Mouse (Mus musculus): ENCODE data around the gene Bicral. TPM values are rescaled to one million over a fixed set of nuclear protein-coding genes. Genes with fewer than 3 reads are reported as not detected.
A peak's percentile ranks its signal among the peaks of the same experiment; 100 is the strongest.
"Not testable (repeated sequence)": the region's sequence is repeated elsewhere in the genome, so short reads cannot be mapped to it uniquely, and the experiment has no call there.

Gene Bicral
- polyA plus RNA-seq, 1 experiment from 2014 or later = 4.1 TPM

DNA sequence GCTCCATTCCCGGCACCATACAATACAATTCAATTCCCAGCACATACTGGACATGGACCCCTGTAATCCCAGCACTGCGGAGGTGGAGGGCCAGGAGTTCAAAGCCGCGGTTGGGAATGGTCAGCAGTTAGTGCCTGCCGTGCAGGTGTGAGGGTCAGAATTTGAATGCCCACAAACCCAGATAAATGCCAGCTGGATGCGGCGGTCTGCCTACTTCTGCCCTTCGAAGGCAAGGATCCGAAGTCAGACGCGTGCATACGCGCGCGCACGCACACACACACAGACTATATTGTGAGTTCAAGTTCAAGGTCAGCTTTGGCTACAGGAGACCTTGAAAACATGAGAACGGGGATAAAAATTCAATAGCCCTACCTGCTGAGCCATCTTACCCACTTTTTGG lies 86.7 kb downstream of the Bicral start:
- H3K9ac ChIP-seq (ENCODE audit: low read depth, low read length) = peak overlapping the region; percentile 89; the same call in 1 of the 2 replicates
- H3K4me1 ChIP-seq (ENCODE audit: control insufficient read depth, insufficient read depth, low read length) = peaks cover 7% of the 10 kb centered on the region
- no peaks in the 10 kb centered on the region for H3K27me3 ChIP-seq (ENCODE audit: control insufficient read depth, insufficient read depth, low read length)
- 68% methylated on average over 17 of the region's 17 CpGs for WGBS (ENCODE audit: insufficient replicate concordance)
- H3K9me3 ChIP-seq (replicated peaks; ENCODE audit: control insufficient read depth, low read length) = no peaks in the 10 kb centered on the region
- peaks cover 12% of the 10 kb centered on the region for H3K36me3 ChIP-seq (ENCODE audit: control insufficient read depth, insufficient read depth, low read length)
- H3K27ac ChIP-seq (ENCODE audit: low read depth, low read length) = no peak overlapping the region
- H3K4me2 ChIP-seq = peak overlapping the region; percentile 89
- H3K4me3 ChIP-seq (ENCODE audit: low read depth, low read length) = peak overlapping the region; percentile 84
- no peak for ATAC-seq (replicated peaks; ENCODE audit: insufficient number of reproducible peaks, low FRiP score, low TSS enrichment)

DNA sequence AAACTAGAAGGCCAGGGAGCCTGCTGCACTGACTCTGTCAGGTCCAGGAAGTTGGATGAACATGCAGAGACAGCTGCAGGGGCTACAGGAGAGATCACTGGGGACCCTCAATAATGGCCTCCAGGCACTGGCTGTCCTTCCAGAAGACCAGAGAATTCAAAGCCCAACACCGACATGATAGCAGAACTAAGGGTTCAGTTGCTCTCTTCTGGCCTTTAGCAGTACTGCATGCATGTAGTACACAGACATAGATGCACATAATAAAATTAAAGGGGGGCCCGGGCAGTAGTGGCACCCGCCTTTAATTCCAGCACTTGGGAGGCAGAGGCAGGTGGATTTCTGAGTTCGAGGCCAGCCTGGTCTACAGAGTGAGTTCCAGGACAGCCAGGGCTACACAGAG lies 87.3 kb downstream of the Bicral start:
- H3K4me3 ChIP-seq (ENCODE audit: low read depth, low read length) = no peak overlapping the region
- no peak overlapping the region for H3K27ac ChIP-seq (ENCODE audit: low read depth, low read length)
- H3K27me3 ChIP-seq (ENCODE audit: control insufficient read depth, insufficient read depth, low read length) = no peaks in the 10 kb centered on the region
- no peak overlapping the region for H3K4me2 ChIP-seq
- no peaks in the 10 kb centered on the region for H3K9me3 ChIP-seq (replicated peaks; ENCODE audit: control insufficient read depth, low read length)
- no peak for ATAC-seq (replicated peaks; ENCODE audit: insufficient number of reproducible peaks, low FRiP score, low TSS enrichment)
- H3K36me3 ChIP-seq (ENCODE audit: control insufficient read depth, insufficient read depth, low read length) = peaks cover 9% of the 10 kb centered on the region
- 87% methylated on average over 4 of the region's 4 CpGs for WGBS (ENCODE audit: insufficient replicate concordance)
- H3K4me1 ChIP-seq (ENCODE audit: control insufficient read depth, insufficient read depth, low read length) = peaks cover 7% of the 10 kb centered on the region
- no peak overlapping the region for H3K9ac ChIP-seq (ENCODE audit: low read depth, low read length)

DNA sequence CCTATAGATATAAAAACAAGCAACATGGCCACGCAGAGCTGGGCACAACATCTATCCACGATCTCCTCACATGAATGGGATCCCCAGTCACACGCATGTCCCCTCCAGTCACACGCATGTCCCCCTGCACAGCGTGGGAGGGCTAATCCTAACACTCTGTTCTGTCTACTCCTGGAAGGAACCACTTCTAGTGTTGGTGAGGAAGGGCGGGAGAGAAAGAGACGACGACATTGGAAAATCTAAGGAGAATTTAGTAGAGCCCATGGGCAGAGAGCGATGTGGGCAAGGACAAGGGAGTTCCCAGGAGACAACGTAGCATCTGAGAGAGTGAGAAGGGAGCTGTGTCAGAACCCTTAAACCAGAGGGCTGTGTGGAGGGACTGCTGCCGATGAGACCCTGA lies 87.7 kb downstream of the Bicral start:
- 86% methylated on average over 11 of the region's 11 CpGs for WGBS (ENCODE audit: insufficient replicate concordance)

DNA sequence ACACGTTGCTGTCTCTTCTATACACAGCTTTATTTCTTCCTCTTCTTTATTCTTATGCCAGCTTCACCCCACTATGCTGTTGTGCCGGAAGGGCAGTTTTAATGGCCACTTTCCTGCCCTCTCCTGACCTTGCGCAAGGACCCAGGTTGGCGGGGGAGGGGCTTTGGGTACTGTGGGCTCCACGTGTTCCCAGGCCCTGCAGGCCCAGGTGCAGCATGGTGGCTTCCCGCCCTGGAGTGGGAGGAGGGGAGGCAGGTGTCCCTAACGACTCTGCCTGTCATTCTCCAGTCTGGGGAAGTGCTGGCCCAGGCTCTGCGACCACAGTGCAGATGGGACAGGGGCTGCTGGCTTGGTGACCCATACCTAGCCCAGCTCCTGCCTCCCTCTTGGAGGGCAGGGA lies 90.4 kb downstream of the Bicral start:
- H3K9me3 ChIP-seq (replicated peaks; ENCODE audit: control insufficient read depth, low read length) = no peaks in the 10 kb centered on the region
- no peak overlapping the region for H3K4me3 ChIP-seq (ENCODE audit: low read depth, low read length)
- H3K4me2 ChIP-seq = no peak overlapping the region
- WGBS (ENCODE audit: insufficient replicate concordance) = 56% methylated on average over 8 of the region's 8 CpGs
- peaks cover 3% of the 10 kb centered on the region; the same call in 1 of the 2 replicates for H3K27me3 ChIP-seq (ENCODE audit: control insufficient read depth, insufficient read depth, low read length)
- H3K27ac ChIP-seq (ENCODE audit: low read depth, low read length) = no peak overlapping the region
- no peak overlapping the region for H3K9ac ChIP-seq (ENCODE audit: low read depth, low read length)
- no peaks in the 10 kb centered on the region for H3K36me3 ChIP-seq (ENCODE audit: control insufficient read depth, insufficient read depth, low read length)
- peaks cover 4% of the 10 kb centered on the region; the same call in 1 of the 2 replicates for H3K4me1 ChIP-seq (ENCODE audit: control insufficient read depth, insufficient read depth, low read length)
- ATAC-seq (replicated peaks; ENCODE audit: insufficient number of reproducible peaks, low FRiP score, low TSS enrichment) = no peak

More for the DNA sequence above, 87.7 kb downstream of the Bicral start:
- no peak for ATAC-seq (replicated peaks; ENCODE audit: insufficient number of reproducible peaks, low FRiP score, low TSS enrichment)
- Histone ChIP-seq H3K4me1 (ENCODE audit: control insufficient read depth, insufficient read depth, low read length) (peaks cover 7% of the 10 kb centered on the region), H3K27ac (ENCODE audit: low read depth, low read length) (no peak overlapping the region), H3K9me3 (replicated peaks; ENCODE audit: control insufficient read depth, low read length) (no peaks in the 10 kb centered on the region), H3K9ac (ENCODE audit: low read depth, low read length) (peak overlapping the region; percentile 28; the same call in 1 of the 2 replicates), H3K4me2 (no peak overlapping the region), H3K4me3 (ENCODE audit: low read depth, low read length) (no peak overlapping the region), H3K27me3 (ENCODE audit: control insufficient read depth, insufficient read depth, low read length) (no peaks in the 10 kb centered on the region), H3K36me3 (ENCODE audit: control insufficient read depth, insufficient read depth, low read length) (peaks cover 4% of the 10 kb centered on the region)

DNA sequence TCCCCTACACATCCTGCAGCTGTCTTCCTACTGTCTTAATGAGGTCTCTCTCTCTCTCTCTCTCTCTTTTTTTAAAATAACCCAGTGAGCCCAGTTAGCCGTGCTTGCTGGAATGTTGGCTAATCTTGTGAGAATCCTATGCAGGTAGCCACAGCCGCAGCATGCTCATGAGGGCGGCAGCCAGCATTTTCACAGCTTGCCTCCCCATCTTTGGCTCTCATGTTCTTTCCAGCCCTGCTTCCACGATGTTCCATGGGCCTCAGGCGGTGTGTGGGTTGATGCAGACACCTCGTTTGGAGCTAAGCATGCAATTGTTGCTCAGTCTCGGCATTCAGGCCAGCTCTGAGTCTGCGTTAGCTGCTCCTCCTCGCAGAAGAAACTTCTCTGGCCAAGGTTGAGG lies 93.4 kb downstream of the Bicral start:
- WGBS (ENCODE audit: insufficient replicate concordance) = 61% methylated on average over 8 of the region's 9 CpGs
- not testable (repeated sequence) for H3K36me3 ChIP-seq (ENCODE audit: control insufficient read depth, insufficient read depth, low read length); H3K4me1 ChIP-seq (ENCODE audit: control insufficient read depth, insufficient read depth, low read length); H3K4me2 ChIP-seq; H3K27ac ChIP-seq (ENCODE audit: low read depth, low read length); H3K9me3 ChIP-seq (replicated peaks; ENCODE audit: control insufficient read depth, low read length); H3K27me3 ChIP-seq (ENCODE audit: control insufficient read depth, insufficient read depth, low read length); H3K4me3 ChIP-seq (ENCODE audit: low read depth, low read length); H3K9ac ChIP-seq (ENCODE audit: low read depth, low read length); ATAC-seq (replicated peaks; ENCODE audit: insufficient number of reproducible peaks, low FRiP score, low TSS enrichment)

DNA sequence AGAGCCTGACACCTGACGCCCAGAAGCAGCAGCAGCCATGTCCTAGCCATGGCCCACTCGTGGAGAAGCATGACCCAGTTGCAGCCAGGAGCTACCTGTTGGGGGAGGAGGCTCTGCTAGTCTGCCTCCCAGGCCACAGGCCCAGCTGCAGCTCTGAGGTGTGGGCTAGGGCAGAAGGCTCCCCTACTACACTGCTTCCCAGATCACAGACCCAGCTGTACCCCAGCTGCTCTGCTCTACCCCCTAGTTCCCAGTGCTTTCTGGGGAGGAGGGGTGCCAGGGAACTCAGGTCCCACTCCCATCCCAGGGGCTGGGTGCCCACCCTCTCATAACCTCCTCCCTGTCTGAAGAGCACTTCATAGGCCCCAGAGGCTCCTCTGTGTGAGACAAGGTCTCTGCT lies 94.7 kb downstream of the Bicral start, which contains the start of gene Ptcra:
Gene Ptcra, minus strand, starts transcription at position 169 of the 400 bp plus-strand sequence.
- Histone ChIP-seq H3K27me3 (ENCODE audit: control insufficient read depth, insufficient read depth, low read length) (peaks cover 3% of the 10 kb centered on the region; the same call in 1 of the 2 replicates), H3K4me1 (ENCODE audit: control insufficient read depth, insufficient read depth, low read length) (no peaks in the 10 kb centered on the region), H3K9ac (ENCODE audit: low read depth, low read length) (no peak within 1 kb of the TSS), H3K27ac (ENCODE audit: low read depth, low read length) (no peak within 1 kb of the TSS), H3K9me3 (replicated peaks; ENCODE audit: control insufficient read depth, low read length) (no peaks in the 10 kb centered on the region), H3K4me2 (no peak within 1 kb of the TSS), H3K4me3 (ENCODE audit: low read depth, low read length) (no peak within 1 kb of the TSS), H3K36me3 (ENCODE audit: control insufficient read depth, insufficient read depth, low read length) (no peaks in the 10 kb centered on the region)
- 52% methylated on average over 2 of the region's 2 CpGs for WGBS (ENCODE audit: insufficient replicate concordance)
- ATAC-seq (replicated peaks; ENCODE audit: insufficient number of reproducible peaks, low FRiP score, low TSS enrichment) = 0 out of 2 replicates have a peak, but pooled peaks have one; percentile 35

DNA sequence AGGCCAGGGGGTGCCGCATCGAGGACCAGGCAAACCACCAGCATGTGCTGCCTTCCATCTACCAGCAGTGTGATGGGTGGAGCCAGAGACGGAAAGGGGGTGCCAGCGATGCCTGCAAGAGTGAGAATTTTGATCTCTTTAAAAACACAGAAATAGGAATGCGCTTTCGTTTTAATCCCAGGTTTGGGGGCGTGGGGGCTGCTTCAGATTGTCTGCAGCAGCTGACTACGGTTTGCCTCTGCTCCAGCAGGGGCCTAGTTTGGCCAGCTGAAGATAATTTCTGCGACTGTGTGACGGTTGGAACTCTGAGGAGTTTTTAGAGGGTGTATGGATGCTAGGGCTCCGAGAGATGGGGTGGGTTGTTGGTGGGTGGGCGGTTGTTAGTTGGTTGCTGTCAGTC lies 99.5 kb downstream of the Bicral start:
- H3K27me3 ChIP-seq (ENCODE audit: control insufficient read depth, insufficient read depth, low read length) = peaks cover 2% of the 10 kb centered on the region; the same call in 1 of the 2 replicates
- no peak overlapping the region for H3K9ac ChIP-seq (ENCODE audit: low read depth, low read length)
- 80% methylated on average over 12 of the region's 12 CpGs for WGBS (ENCODE audit: insufficient replicate concordance)
- no peaks in the 10 kb centered on the region for H3K4me1 ChIP-seq (ENCODE audit: control insufficient read depth, insufficient read depth, low read length)
- no peaks in the 10 kb centered on the region for H3K36me3 ChIP-seq (ENCODE audit: control insufficient read depth, insufficient read depth, low read length)
- H3K9me3 ChIP-seq (replicated peaks; ENCODE audit: control insufficient read depth, low read length) = no peaks in the 10 kb centered on the region; the same call in 1 of the 2 replicates
- no peak overlapping the region for H3K27ac ChIP-seq (ENCODE audit: low read depth, low read length)
- H3K4me2 ChIP-seq = no peak overlapping the region
- no peak overlapping the region for H3K4me3 ChIP-seq (ENCODE audit: low read depth, low read length)
- no peak for ATAC-seq (replicated peaks; ENCODE audit: insufficient number of reproducible peaks, low FRiP score, low TSS enrichment)

DNA sequence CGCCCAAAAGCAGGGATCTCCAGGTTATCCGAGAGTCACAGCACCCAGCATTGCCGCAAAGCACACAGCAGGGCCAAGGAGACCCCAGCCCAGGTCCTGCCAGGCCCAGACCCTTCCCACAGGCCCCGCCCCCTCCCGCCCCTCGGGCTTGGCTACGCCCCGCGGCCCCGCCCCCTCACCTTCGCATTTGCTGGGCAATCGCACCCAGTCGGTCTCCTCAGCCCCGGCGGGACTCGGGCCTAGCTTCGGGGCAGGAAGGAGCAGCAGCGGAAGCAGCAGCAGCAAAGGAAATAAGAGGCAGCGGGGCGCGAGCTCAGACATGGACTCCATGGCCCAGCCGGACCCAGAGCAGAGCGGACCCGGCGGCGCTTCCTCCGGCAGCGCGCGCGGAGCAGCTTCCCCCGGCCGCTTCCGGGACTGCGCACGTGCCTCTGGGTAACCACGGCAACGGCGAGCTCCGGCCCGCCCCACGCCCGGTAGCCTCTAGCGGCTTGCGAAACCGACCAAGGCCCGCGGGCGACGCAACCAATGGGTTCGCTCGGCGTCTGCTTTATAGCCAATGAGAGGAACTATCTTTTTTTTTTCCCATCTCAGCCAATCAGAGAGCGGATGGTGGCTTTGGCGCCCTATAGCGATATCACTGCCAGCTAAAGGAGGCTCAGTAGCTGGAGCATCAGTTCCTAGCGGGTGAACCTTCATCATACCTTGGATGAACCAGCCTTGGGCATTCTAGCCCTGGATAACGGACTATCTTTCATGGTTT lies 106.3 kb downstream of the Bicral start, which contains the start of gene Cnpy3:
Gene Cnpy3, minus strand, starts transcription at position 421 of the 763 bp plus-strand sequence.
- H3K4me2 ChIP-seq = peak within 1 kb of the TSS; percentile 75
- H3K9ac ChIP-seq (ENCODE audit: low read depth, low read length) = peak within 1 kb of the TSS; percentile 77
- 1% methylated on average over 57 of the region's 58 CpGs for WGBS (ENCODE audit: insufficient replicate concordance)
- no peaks in the 10 kb centered on the region for H3K27me3 ChIP-seq (ENCODE audit: control insufficient read depth, insufficient read depth, low read length)
- H3K4me3 ChIP-seq (ENCODE audit: low read depth, low read length) = peak within 1 kb of the TSS; percentile 67
- H3K9me3 ChIP-seq (replicated peaks; ENCODE audit: control insufficient read depth, low read length) = no peaks in the 10 kb centered on the region; the same call in 1 of the 2 replicates
- ATAC-seq (replicated peaks; ENCODE audit: insufficient number of reproducible peaks, low FRiP score, low TSS enrichment) = peak; percentile 98
- peak within 1 kb of the TSS; percentile 74 for H3K27ac ChIP-seq (ENCODE audit: low read depth, low read length)
- no peaks in the 10 kb centered on the region for H3K36me3 ChIP-seq (ENCODE audit: control insufficient read depth, insufficient read depth, low read length)
- H3K4me1 ChIP-seq (ENCODE audit: control insufficient read depth, insufficient read depth, low read length) = peaks cover 7% of the 10 kb centered on the region
